Mouse (Mus musculus): ENCODE measurements around the gene Snrpc. TPM values are rescaled to one million over a fixed set of nuclear protein-coding genes. Genes with fewer than 3 reads are reported as not detected.

The Snrpc gene
- polyA plus RNA-seq, 1 experiment: 81.7 TPM

GRCm38 (mm10) chr17:27820568-27821406 is 17.2 kb upstream of the Snrpc start, which contains the start of gene D17Wsu92e:
TSS of gene D17Wsu92e (minus strand) at chr17:27820648.
- Histone ChIP-seq H3K27me3 (ENCODE audit: control insufficient read depth, insufficient read depth, low read length) (no peaks in the 10 kb centered on the region), H3K4me1 (ENCODE audit: control insufficient read depth, insufficient read depth, low read length) (peaks cover 3% of the 10 kb centered on the region; the same call in 1 of the 2 replicates), H3K4me3 (replicated peaks; ENCODE audit: insufficient read depth, low read depth, low read length) (peak within 1 kb of the TSS; percentile 89), H3K27ac (ENCODE audit: insufficient read depth, low read length) (peak within 1 kb of the TSS; percentile 58)
- TF ChIP-seq POLR2A (IDR thresholded peaks at IDR 0.05; ENCODE audit: borderline replicate concordance, insufficient read depth, low read length) (peak; percentile 98), CTCF (IDR thresholded peaks at IDR 0.05; ENCODE audit: borderline replicate concordance, insufficient read depth, low read depth, low read length) (no peak)
- 3% methylated on average over 52 of the region's 56 CpGs for WGBS
- DNase-seq: peak; percentile 98 to 99

GRCm38 (mm10) chr17:27821407-27822338 is 16.3 kb upstream of the Snrpc start:
- Histone ChIP-seq H3K27ac (ENCODE audit: insufficient read depth, low read length) (peak overlapping the region; percentile 58; the same call in 1 of the 2 replicates), H3K4me1 (ENCODE audit: control insufficient read depth, insufficient read depth, low read length) (peaks cover 3% of the 10 kb centered on the region; the same call in 1 of the 2 replicates), H3K27me3 (ENCODE audit: control insufficient read depth, insufficient read depth, low read length) (no peaks in the 10 kb centered on the region), H3K4me3 (replicated peaks; ENCODE audit: insufficient read depth, low read depth, low read length) (peak overlapping the region; percentile 3)
- WGBS: 50% methylated on average over 9 of the region's 9 CpGs
- DNase-seq: peak; percentile 47 to 49
- no peak for TF ChIP-seq CTCF (IDR thresholded peaks at IDR 0.05; ENCODE audit: borderline replicate concordance, insufficient read depth, low read depth, low read length)
- TF ChIP-seq POLR2A (IDR thresholded peaks at IDR 0.05; ENCODE audit: borderline replicate concordance, insufficient read depth, low read length): no peak

- Histone ChIP-seq H3K4me3 (replicated peaks; ENCODE audit: insufficient read depth, low read depth, low read length) (no peak overlapping the region), H3K4me1 (ENCODE audit: control insufficient read depth, insufficient read depth, low read length) (peaks cover 3% of the 10 kb centered on the region; the same call in 1 of the 2 replicates), H3K27ac (ENCODE audit: insufficient read depth, low read length) (no peak overlapping the region), H3K27me3 (ENCODE audit: control insufficient read depth, insufficient read depth, low read length) (no peaks in the 10 kb centered on the region)
- DNase-seq: no peak
- TF ChIP-seq CTCF (IDR thresholded peaks at IDR 0.05; ENCODE audit: borderline replicate concordance, insufficient read depth, low read depth, low read length) (no peak), POLR2A (IDR thresholded peaks at IDR 0.05; ENCODE audit: borderline replicate concordance, insufficient read depth, low read length) (no peak)
- 77% methylated on average over 9 of the region's 9 CpGs for WGBS
These were observed 14.6 kb upstream of the Snrpc start for GRCm38 (mm10) chr17:27823142-27823905.

- TF ChIP-seq POLR2A (IDR thresholded peaks at IDR 0.05; ENCODE audit: borderline replicate concordance, insufficient read depth, low read length) (no peak), CTCF (IDR thresholded peaks at IDR 0.05; ENCODE audit: borderline replicate concordance, insufficient read depth, low read depth, low read length) (no peak)
- peaks cover 3% of the 10 kb centered on the region; the same call in 1 of the 2 replicates for H3K4me1 ChIP-seq (ENCODE audit: control insufficient read depth, insufficient read depth, low read length)
- H3K27me3 ChIP-seq (ENCODE audit: control insufficient read depth, insufficient read depth, low read length): no peaks in the 10 kb centered on the region
- no peak overlapping the region for H3K4me3 ChIP-seq (replicated peaks; ENCODE audit: insufficient read depth, low read depth, low read length)
- no peak for DNase-seq
- no peak overlapping the region for H3K27ac ChIP-seq (ENCODE audit: insufficient read depth, low read length)
- 68% methylated on average over 1 of the region's 1 CpGs for WGBS
These were observed 13.0 kb upstream of the Snrpc start for GRCm38 (mm10) chr17:27824941-27825340.

GRCm38 (mm10) chr17:27825539-27825938 is 12.4 kb upstream of the Snrpc start:
- 35% methylated on average over 3 of the region's 3 CpGs for WGBS
- Histone ChIP-seq H3K27ac (ENCODE audit: insufficient read depth, low read length) (no peak overlapping the region), H3K27me3 (ENCODE audit: control insufficient read depth, insufficient read depth, low read length) (no peaks in the 10 kb centered on the region), H3K4me1 (ENCODE audit: control insufficient read depth, insufficient read depth, low read length) (peaks cover 3% of the 10 kb centered on the region; the same call in 1 of the 2 replicates), H3K4me3 (replicated peaks; ENCODE audit: insufficient read depth, low read depth, low read length) (no peak overlapping the region)
- DNase-seq: no peak
- TF ChIP-seq CTCF (IDR thresholded peaks at IDR 0.05; ENCODE audit: borderline replicate concordance, insufficient read depth, low read depth, low read length) (no peak), POLR2A (IDR thresholded peaks at IDR 0.05; ENCODE audit: borderline replicate concordance, insufficient read depth, low read length) (no peak)

- H3K4me3 ChIP-seq (replicated peaks; ENCODE audit: insufficient read depth, low read depth, low read length): no peak overlapping the region
- no peak for DNase-seq
- no peak for TF ChIP-seq CTCF (IDR thresholded peaks at IDR 0.05; ENCODE audit: borderline replicate concordance, insufficient read depth, low read depth, low read length)
- TF ChIP-seq POLR2A (IDR thresholded peaks at IDR 0.05; ENCODE audit: borderline replicate concordance, insufficient read depth, low read length): no peak
- no peak overlapping the region for H3K27ac ChIP-seq (ENCODE audit: insufficient read depth, low read length)
- WGBS: 6% methylated on average over 22 of the region's 22 CpGs
- peaks cover 2% of the 10 kb centered on the region; the same call in 1 of the 2 replicates for H3K4me1 ChIP-seq (ENCODE audit: control insufficient read depth, insufficient read depth, low read length)
- H3K27me3 ChIP-seq (ENCODE audit: control insufficient read depth, insufficient read depth, low read length): no peaks in the 10 kb centered on the region
These were observed 11.7 kb upstream of the Snrpc start for GRCm38 (mm10) chr17:27825984-27826905.
